Mouse (Mus musculus) G1E (cell line): Measurements from ENCODE around the gene Rnpepl1. TPM values are rescaled to one million over a fixed set of nuclear protein-coding genes. Genes with fewer than 3 reads are reported as not detected.
A peak's percentile ranks its signal among the peaks of the same experiment; 100 is the strongest.

Experiments used
- ATAC-seq: 2 replicates; pipeline ENCODE4 v1.8.0; 2016; ENCODE audit warnings: mild to moderate bottlenecking; ENCODE audit not compliant: insufficient number of reproducible peaks, poor library complexity, low FRiP score, severe bottlenecking; ENCODE audit errors: extremely low read depth
- DNase-seq: peaks from one replicate; pipeline ENCODE4 v3.0.0; 2012; ENCODE audit warnings: low spot score
- H3K27me3 ChIP-seq: 2 replicates; pipeline ENCODE4 v1.6.1; 2012; ENCODE audit warnings: mild to moderate bottlenecking, low read length, inconsistent platforms; ENCODE audit not compliant: insufficient read depth
- H3K36me3 ChIP-seq: replicated peaks from 2 replicates; pipeline ENCODE3; 2012; ENCODE audit warnings: mild to moderate bottlenecking, inconsistent platforms
- H3K4me1 ChIP-seq: 2 replicates; pipeline ENCODE4 v1.6.1; 2012; ENCODE audit warnings: low read depth, low read length, inconsistent platforms, mixed read lengths; ENCODE audit not compliant: insufficient read depth
- H3K4me3 ChIP-seq: 2 replicates; pipeline ENCODE4 v1.5.1; 2012; ENCODE audit warnings: low read depth, mild to moderate bottlenecking, inconsistent platforms, low read length, moderate library complexity, mixed read lengths
- H3K9me3 ChIP-seq: replicated peaks from 2 replicates; pipeline ENCODE4 v1.6.1; 2012; ENCODE audit warnings: inconsistent platforms
- CTCF ChIP-seq: IDR thresholded peaks from 2 replicates; pipeline ENCODE4 v1.5.1; 2012; ENCODE audit warnings: low read depth, low read length, inconsistent platforms, mixed read lengths
- GATA1 ChIP-seq: IDR thresholded peaks from 2 replicates; pipeline ENCODE4 v1.6.1; 2012; ENCODE audit warnings: borderline replicate concordance, low read length, inconsistent platforms, mixed read lengths
- GATA2 ChIP-seq: IDR thresholded peaks from 2 replicates; pipeline ENCODE4 v1.6.1; 2012; ENCODE audit warnings: low read depth, low read length, inconsistent platforms, borderline replicate concordance
- POLR2AphosphoS5 ChIP-seq: IDR thresholded peaks from 2 replicates; pipeline ENCODE4 v1.6.1; 2012; ENCODE audit warnings: low read depth, low read length, inconsistent platforms; ENCODE audit not compliant: insufficient replicate concordance
- TAL1 ChIP-seq: conservative IDR thresholded peaks from 2 replicates; pipeline ENCODE4 v1.6.1; 2012; ENCODE audit warnings: low read depth, low read length, inconsistent platforms, mixed read lengths
- polyA plus RNA-seq: library from polyadenylated mRNA; stranded (reverse); fragments of >175 nt; gene quantifications from 2 replicates; pipeline ENCODE4 v1.2.3, GENCODE M21; 2012
- total RNA-seq, 2 experiments: library from RNA; stranded (forward) in 1 of 2; stranded (reverse) in 1 of 2; fragments of 200-1000 nt in 1 of 2; fragments of >200 nt in 1 of 2; fragmentation: Nextera tagmentation in 1 of 2; gene quantifications; 2 replicates each; pipeline ENCODE4 v1.2.3; 2014 to 2017

Gene Rnpepl1
- total and polyA plus RNA-seq, 3 experiments, result 18.8 to 196 (median 37.2) TPM

GRCm38 (mm10) chr1:92905703-92906310 is 4.8 kb upstream of the Rnpepl1 start:
- ATAC-seq (no peak), DNase-seq (no peak)
- H3K9me3 ChIP-seq, result no peaks in the 10 kb centered on the region
- peaks cover 20% of the 10 kb centered on the region for H3K27me3 ChIP-seq
- H3K36me3 ChIP-seq, result peaks cover 15% of the 10 kb centered on the region
- TF ChIP-seq TAL1 (no peak), GATA1 (no peak), GATA2 (no peak), POLR2AphosphoS5 (no peak), CTCF (no peak)
- H3K4me1 ChIP-seq, result peaks cover 52% of the 10 kb centered on the region
- H3K4me3 ChIP-seq, result no peak overlapping the region

- H3K4me1 ChIP-seq, result peaks cover 63% of the 10 kb centered on the region
These were observed 3.6 kb upstream of the Rnpepl1 start, which contains the start of gene Dusp28 for GRCm38 (mm10) chr1:92906779-92907631. Dusp28 (plus strand) TSS chr1:92906981.

GRCm38 (mm10) chr1:92907632-92908360 is 2.8 kb upstream of the Rnpepl1 start:
- DNase-seq (no peak), ATAC-seq (peak; percentile 5; the same call in 1 of the 2 replicates)
- H3K4me1 ChIP-seq, result peaks cover 68% of the 10 kb centered on the region

More at GRCm38 (mm10) chr1:92906779-92907631, 3.6 kb upstream of the Rnpepl1 start, which contains the start of gene Dusp28:
- H3K4me3 ChIP-seq, result peak within 1 kb of the TSS; percentile 85
- peaks cover 20% of the 10 kb centered on the region for H3K36me3 ChIP-seq
- ATAC-seq (peak; percentile 77), DNase-seq (peak; percentile 93)
- H3K9me3 ChIP-seq, result no peaks in the 10 kb centered on the region
- TF ChIP-seq CTCF, result peak; percentile 12; the same call in 1 of the 2 replicates
- no peak for TF ChIP-seq GATA2
- H3K27me3 ChIP-seq, result peaks cover 9% of the 10 kb centered on the region

GRCm38 (mm10) chr1:92908664-92909063 is 1.9 kb upstream of the Rnpepl1 start:
- no peak for DNase-seq
- peaks cover 67% of the 10 kb centered on the region for H3K4me1 ChIP-seq

More at GRCm38 (mm10) chr1:92907632-92908360, 2.8 kb upstream of the Rnpepl1 start:
- no peaks in the 10 kb centered on the region for H3K9me3 ChIP-seq
- H3K36me3 ChIP-seq, result peaks cover 28% of the 10 kb centered on the region
- peaks cover 5% of the 10 kb centered on the region for H3K27me3 ChIP-seq
- H3K4me3 ChIP-seq, result peak overlapping the region; percentile 85
- TF ChIP-seq TAL1 (no peak), POLR2AphosphoS5 (no peak), CTCF (no peak), GATA2 (no peak)

GRCm38 (mm10) chr1:92909068-92909467 is 1.5 kb upstream of the Rnpepl1 start:
- ATAC-seq (no peak), DNase-seq (no peak)
- H3K9me3 ChIP-seq, result no peaks in the 10 kb centered on the region
- H3K27me3 ChIP-seq, result no peaks in the 10 kb centered on the region
- no peak overlapping the region for H3K4me3 ChIP-seq
- peaks cover 67% of the 10 kb centered on the region for H3K4me1 ChIP-seq
- H3K36me3 ChIP-seq, result peaks cover 40% of the 10 kb centered on the region
- TF ChIP-seq GATA2 (no peak), CTCF (0 out of 2 replicates have a peak, but pooled peaks have one; percentile 3)

More at GRCm38 (mm10) chr1:92908664-92909063, 1.9 kb upstream of the Rnpepl1 start:
- H3K4me3 ChIP-seq, result no peak overlapping the region
- no peak for ATAC-seq
- H3K36me3 ChIP-seq, result peaks cover 36% of the 10 kb centered on the region
- H3K27me3 ChIP-seq, result no peaks in the 10 kb centered on the region
- no peaks in the 10 kb centered on the region for H3K9me3 ChIP-seq
- TF ChIP-seq GATA2 (no peak), POLR2AphosphoS5 (no peak), GATA1 (no peak), CTCF (no peak), TAL1 (no peak)
